Mouse (Mus musculus): ENCODE data around the gene Rbm28. TPM values are rescaled to one million over a fixed set of nuclear protein-coding genes. Genes with fewer than 3 reads are reported as not detected.

The Rbm28 gene
- polyA plus RNA-seq, 2 experiments: 35.7 to 59.8 TPM

- H3K4me2 ChIP-seq (replicated peaks; ENCODE audit: low read depth, low read length, severe bottlenecking): no peak overlapping the region
- H3K27ac ChIP-seq (replicated peaks; ENCODE audit: low read depth, low read length): no peak overlapping the region
- H3K27me3 ChIP-seq (ENCODE audit: control insufficient read depth, insufficient read depth, low read length): no peaks in the 10 kb centered on the region
- H3K9ac ChIP-seq (ENCODE audit: low read depth, low read length, severe bottlenecking): no peak overlapping the region
- no peak overlapping the region for H3K4me3 ChIP-seq (replicated peaks; ENCODE audit: low read length)
- DNase-seq (ENCODE audit: low spot score): no peak
- H3K9me3 ChIP-seq (ENCODE audit: control insufficient read depth, low read length): peaks cover 10% of the 10 kb centered on the region; the same call in 1 of the 2 replicates
- no peak for TF ChIP-seq POLR2A (IDR thresholded peaks at IDR 0.05; ENCODE audit: borderline replicate concordance, extremely low read depth, insufficient read depth, insufficient read length)
- no peak for ATAC-seq (ENCODE audit: low FRiP score, low read depth)
- 85% methylated on average over 7 of the region's 7 CpGs for WGBS
- H3K36me3 ChIP-seq (ENCODE audit: control insufficient read depth, insufficient read depth, low read length): no peaks in the 10 kb centered on the region
- no peaks in the 10 kb centered on the region for H3K4me1 ChIP-seq (ENCODE audit: control insufficient read depth, insufficient read depth, low read length)
Observed at GRCm38 (mm10) chr6:29092234-29092633, 72.6 kb downstream of the Rbm28 start.

- H3K9ac ChIP-seq (ENCODE audit: low read depth, low read length, severe bottlenecking): no peak overlapping the region
- H3K27me3 ChIP-seq (ENCODE audit: control insufficient read depth, insufficient read depth, low read length): no peaks in the 10 kb centered on the region
- peaks cover 9% of the 10 kb centered on the region; the same call in 1 of the 2 replicates for H3K9me3 ChIP-seq (ENCODE audit: control insufficient read depth, low read length)
- H3K4me1 ChIP-seq (ENCODE audit: control insufficient read depth, insufficient read depth, low read length): no peaks in the 10 kb centered on the region
- H3K4me2 ChIP-seq (replicated peaks; ENCODE audit: low read depth, low read length, severe bottlenecking): no peak overlapping the region
- DNase-seq (ENCODE audit: low spot score) (no peak), ATAC-seq (ENCODE audit: low FRiP score, low read depth) (no peak)
- H3K4me3 ChIP-seq (replicated peaks; ENCODE audit: low read length): no peak overlapping the region
- no peak overlapping the region for H3K27ac ChIP-seq (replicated peaks; ENCODE audit: low read depth, low read length)
- H3K36me3 ChIP-seq (ENCODE audit: control insufficient read depth, insufficient read depth, low read length): no peaks in the 10 kb centered on the region
- TF ChIP-seq POLR2A (IDR thresholded peaks at IDR 0.05; ENCODE audit: borderline replicate concordance, extremely low read depth, insufficient read depth, insufficient read length): no peak
- WGBS: 67% methylated on average over 7 of the region's 7 CpGs
Observed at GRCm38 (mm10) chr6:29087921-29088709, 76.7 kb downstream of the Rbm28 start.

GRCm38 (mm10) chr6:29084401-29084800 lies 80.4 kb downstream of the Rbm28 start:
- no peak for ATAC-seq (ENCODE audit: low FRiP score, low read depth)
- 57% methylated on average over 7 of the region's 7 CpGs for WGBS
- no peak overlapping the region for H3K4me3 ChIP-seq (replicated peaks; ENCODE audit: low read length)
- no peak overlapping the region for H3K4me2 ChIP-seq (replicated peaks; ENCODE audit: low read depth, low read length, severe bottlenecking)
- TF ChIP-seq POLR2A (IDR thresholded peaks at IDR 0.05; ENCODE audit: borderline replicate concordance, extremely low read depth, insufficient read depth, insufficient read length): no peak
- DNase-seq (ENCODE audit: low spot score): no peak
- no peak overlapping the region for H3K27ac ChIP-seq (replicated peaks; ENCODE audit: low read depth, low read length)
- no peaks in the 10 kb centered on the region for H3K9me3 ChIP-seq (ENCODE audit: control insufficient read depth, low read length)
- no peaks in the 10 kb centered on the region for H3K36me3 ChIP-seq (ENCODE audit: control insufficient read depth, insufficient read depth, low read length)
- no peaks in the 10 kb centered on the region for H3K4me1 ChIP-seq (ENCODE audit: control insufficient read depth, insufficient read depth, low read length)
- no peak overlapping the region for H3K9ac ChIP-seq (ENCODE audit: low read depth, low read length, severe bottlenecking)
- no peaks in the 10 kb centered on the region for H3K27me3 ChIP-seq (ENCODE audit: control insufficient read depth, insufficient read depth, low read length)

GRCm38 (mm10) chr6:29082776-29083354 lies 81.9 kb downstream of the Rbm28 start:
- no peak for DNase-seq (ENCODE audit: low spot score)

GRCm38 (mm10) chr6:29081826-29082363 lies 82.9 kb downstream of the Rbm28 start:
- no peak for ATAC-seq (ENCODE audit: low FRiP score, low read depth)
- no peak overlapping the region for H3K9ac ChIP-seq (ENCODE audit: low read depth, low read length, severe bottlenecking)
- H3K36me3 ChIP-seq (ENCODE audit: control insufficient read depth, insufficient read depth, low read length): no peaks in the 10 kb centered on the region
- H3K4me1 ChIP-seq (ENCODE audit: control insufficient read depth, insufficient read depth, low read length): no peaks in the 10 kb centered on the region
- no peak overlapping the region for H3K4me2 ChIP-seq (replicated peaks; ENCODE audit: low read depth, low read length, severe bottlenecking)
- no peak overlapping the region for H3K4me3 ChIP-seq (replicated peaks; ENCODE audit: low read length)
- no peak overlapping the region for H3K27ac ChIP-seq (replicated peaks; ENCODE audit: low read depth, low read length)
- H3K9me3 ChIP-seq (ENCODE audit: control insufficient read depth, low read length): no peaks in the 10 kb centered on the region
- WGBS: 77% methylated on average over 10 of the region's 10 CpGs
- H3K27me3 ChIP-seq (ENCODE audit: control insufficient read depth, insufficient read depth, low read length): no peaks in the 10 kb centered on the region
- no peak for TF ChIP-seq POLR2A (IDR thresholded peaks at IDR 0.05; ENCODE audit: borderline replicate concordance, extremely low read depth, insufficient read depth, insufficient read length)
- no peak for DNase-seq (ENCODE audit: low spot score)

More at GRCm38 (mm10) chr6:29082776-29083354, 81.9 kb downstream of the Rbm28 start:
- no peak for TF ChIP-seq POLR2A (IDR thresholded peaks at IDR 0.05; ENCODE audit: borderline replicate concordance, extremely low read depth, insufficient read depth, insufficient read length)
- no peak overlapping the region for H3K9ac ChIP-seq (ENCODE audit: low read depth, low read length, severe bottlenecking)
- H3K4me1 ChIP-seq (ENCODE audit: control insufficient read depth, insufficient read depth, low read length): no peaks in the 10 kb centered on the region
- WGBS: 51% methylated on average over 9 of the region's 9 CpGs
- H3K27me3 ChIP-seq (ENCODE audit: control insufficient read depth, insufficient read depth, low read length): no peaks in the 10 kb centered on the region
- no peak overlapping the region for H3K4me2 ChIP-seq (replicated peaks; ENCODE audit: low read depth, low read length, severe bottlenecking)
- H3K4me3 ChIP-seq (replicated peaks; ENCODE audit: low read length): no peak overlapping the region
- no peak for ATAC-seq (ENCODE audit: low FRiP score, low read depth)
- no peak overlapping the region for H3K27ac ChIP-seq (replicated peaks; ENCODE audit: low read depth, low read length)
- H3K36me3 ChIP-seq (ENCODE audit: control insufficient read depth, insufficient read depth, low read length): no peaks in the 10 kb centered on the region
- H3K9me3 ChIP-seq (ENCODE audit: control insufficient read depth, low read length): no peaks in the 10 kb centered on the region
